Mouse (Mus musculus): ENCODE results near the gene Exoc3l.

DNA sequence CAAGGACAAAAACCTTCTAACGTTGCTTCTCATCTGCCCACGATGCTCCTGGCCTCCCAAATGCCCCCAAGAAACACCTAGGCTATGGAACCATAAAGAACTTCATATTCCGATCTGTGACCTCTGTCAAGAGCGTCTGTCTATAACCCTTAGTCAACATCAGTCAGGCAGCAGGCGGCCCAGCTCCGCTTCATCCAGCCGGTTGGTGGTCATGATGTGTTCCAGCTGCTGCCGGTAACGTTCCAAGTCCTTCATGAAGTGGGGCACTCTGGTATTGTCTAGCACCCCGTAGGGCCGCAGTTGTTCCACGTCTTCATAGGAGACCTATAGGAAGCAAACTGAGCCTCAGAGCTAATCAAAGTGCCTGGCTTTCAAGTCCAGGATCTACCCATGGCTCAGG lies 14.1 kb downstream of the Exoc3l start:
- no peak for TF ChIP-seq POLR2A (IDR thresholded peaks at IDR 0.05; ENCODE audit: control insufficient read depth, low read depth, low read length)
- TF ChIP-seq CTCF (IDR thresholded peaks at IDR 0.05; ENCODE audit: control insufficient read depth, insufficient read depth, insufficient replicate concordance, low read depth, low read length) = no peak
